Comparison of ENCODE assay signal across 16 mouse cellular contexts in genomic region chr2:25106045-25106444, GRCm38 (mm10). TPM values are rescaled to one million over a fixed set of nuclear protein-coding genes. Genes with fewer than 3 reads are reported as not detected.
DNase-seq lines count a peak whose midpoint lies in the region; ATAC-seq and TF ChIP-seq lines count a peak whose summit lies in the region.
"Had no signal": no experiment of that assay in that cellular context is flagged by ENCODE, and none has a peak within 500 bp of the region (broad histone marks: within the 10 kb centered on the region; RNA-seq: fewer than 3 reads in every experiment).

No protein-coding gene starts in this region.

- ATAC-seq in heart, embryonic 15.5 days (replicated peaks; ENCODE audit: insufficient number of reproducible peaks, insufficient read depth, low FRiP score, low read depth) = peak; percentile 56; the same call in 1 of the 2 replicates
- ATAC-seq in liver, postnatal 0 days = peak; percentile 60
- ATAC-seq: midbrain, embryonic 16.5 days had no signal

- TF ChIP-seq RAD21 in MEL (IDR thresholded peaks at IDR 0.05; ENCODE audit: low read depth, low read length) = no peak

- TF ChIP-seq CTCF in gastrocnemius, adult 2 months (IDR thresholded peaks at IDR 0.05) = no peak
- TF ChIP-seq CTCF in MEL (IDR thresholded peaks at IDR 0.05 in 2 of 3, conservative IDR thresholded peaks at IDR 0.05 in 1 of 3; ENCODE audit: control insufficient read depth in 1 of 3, insufficient read depth in 1 of 3, low read depth in 2 of 3, low read length in 3 of 3, poor library complexity in 1 of 3, severe bottlenecking in 1 of 3) = no peak
- TF ChIP-seq CTCF in liver, postnatal 0 days (IDR thresholded peaks at IDR 0.05; ENCODE audit: low read depth) = no peak

- H3K4me1 ChIP-seq in MEL (ENCODE audit: control insufficient read depth in 1 of 2, insufficient read depth in 2 of 2, low read length in 2 of 2) = peaks cover 22 to 31% of the 10 kb centered on the region in 2 experiments
- peaks cover 24% of the 10 kb centered on the region for H3K4me1 ChIP-seq in heart, embryonic 15.5 days (replicated peaks)
- H3K4me1 ChIP-seq in liver, postnatal 0 days (ENCODE audit: insufficient read depth) = peaks cover 18% of the 10 kb centered on the region
- H3K4me1 ChIP-seq: limb, embryonic 15.5 days had no signal

- 29% methylated on average over 3 of the region's 3 CpGs for WGBS in heart, embryonic 15.5 days
- 37% methylated on average over 3 of the region's 3 CpGs for WGBS in liver, postnatal 0 days (ENCODE audit: insufficient replicate concordance)

- TF ChIP-seq POLR2A in MEL (IDR thresholded peaks at IDR 0.05; ENCODE audit: control insufficient read depth in 1 of 2, insufficient read depth in 1 of 2, low read depth in 1 of 2, low read length in 2 of 2, poor library complexity in 1 of 2) = no peak

- H3K9me3 ChIP-seq in MEL (replicated peaks; ENCODE audit: insufficient read depth, low read length) = no peaks in the 10 kb centered on the region
- no peaks in the 10 kb centered on the region for H3K9me3 ChIP-seq in heart, embryonic 15.5 days (replicated peaks)
- no peaks in the 10 kb centered on the region for H3K9me3 ChIP-seq in liver, postnatal 0 days (ENCODE audit: low read length)
- H3K9me3 ChIP-seq: limb, embryonic 15.5 days had no signal

- H3K4me2 ChIP-seq in heart, embryonic 15.5 days = no peak overlapping the region
- no peak overlapping the region for H3K4me2 ChIP-seq in liver, postnatal 0 days (ENCODE audit: low read depth, low read length)
- H3K4me2 ChIP-seq: limb, embryonic 15.5 days had no signal

- intact Hi-C loops in gastrocnemius, adult 2 months (cut with DNase I) = no loop called here

- TF ChIP-seq EP300 in MEL (IDR thresholded peaks at IDR 0.05; ENCODE audit: low read depth in 1 of 2, low read length in 2 of 2) = peak; percentile 61 to 76
- TF ChIP-seq EP300 in liver, postnatal 0 days (IDR thresholded peaks at IDR 0.05; ENCODE audit: low read depth) = peak; percentile 54

- no peak for DNase-seq in gastrocnemius, adult 2 months
- DNase-seq in gastrocnemius, postnatal 10 days = no peak
- peak; percentile 69 for DNase-seq in MEL (ENCODE audit: low read depth, low spot score)
- no peak for DNase-seq in liver, postnatal 0 days
- DNase-seq in layer of hippocampus, postnatal 10 days (ENCODE audit: low spot score in 2 of 2) = no peak
- DNase-seq in adrenal gland, adult 2 months = no peak
- no peak for DNase-seq in kidney, postnatal 4 days
- DNase-seq: cerebellum, adult 11-12 months; kidney, postnatal 25 days; thymus, adult 18-20 months had no signal

- H3K27me3 ChIP-seq in MEL (ENCODE audit: control insufficient read depth in 1 of 2, insufficient read depth in 2 of 2, low read length in 2 of 2) = no peaks in the 10 kb centered on the region
- H3K27me3 ChIP-seq in heart, embryonic 15.5 days = no peaks in the 10 kb centered on the region
- H3K27me3 ChIP-seq in liver, postnatal 0 days (ENCODE audit: insufficient read depth, low read length) = no peaks in the 10 kb centered on the region
- H3K27me3 ChIP-seq: limb, embryonic 15.5 days had no signal

- peak overlapping the region; percentile 28; the same call in 1 of the 2 replicates for H3K27ac ChIP-seq in gastrocnemius, adult 2 months
- H3K27ac ChIP-seq in MEL (ENCODE audit: control insufficient read depth, low read depth, low read length) = peak overlapping the region; percentile 80
- H3K27ac ChIP-seq in heart, embryonic 15.5 days = peak overlapping the region; percentile 70
- H3K27ac ChIP-seq in liver, postnatal 0 days (ENCODE audit: low read depth) = 0 out of 2 replicates have a peak overlapping the region, but pooled peaks have one; percentile 35
- H3K27ac ChIP-seq: limb, embryonic 15.5 days had no signal

- no peak overlapping the region for H3K4me3 ChIP-seq in gastrocnemius, adult 2 months
- no peak overlapping the region for H3K4me3 ChIP-seq in MEL (ENCODE audit: control insufficient read depth in 1 of 2, insufficient read depth in 1 of 2, low read depth in 2 of 2, low read length in 2 of 2)
- H3K4me3 ChIP-seq in heart, embryonic 15.5 days = no peak overlapping the region
- H3K4me3 ChIP-seq in liver, postnatal 0 days (ENCODE audit: low read depth, low read length) = no peak overlapping the region
- H3K4me3 ChIP-seq: limb, embryonic 15.5 days had no signal

- peak overlapping the region; percentile 45 for H3K9ac ChIP-seq in MEL (ENCODE audit: control insufficient read depth, low read depth, low read length, poor library complexity, severe bottlenecking)
- H3K9ac ChIP-seq in heart, embryonic 15.5 days = no peak overlapping the region
- no peak overlapping the region; the same call in 1 of the 2 replicates for H3K9ac ChIP-seq in liver, postnatal 0 days (replicated peaks)
- H3K9ac ChIP-seq: limb, embryonic 15.5 days had no signal

- peaks cover 0 to 31% of the 10 kb centered on the region in 2 experiments; a peak in 2 of 4 replicates for H3K36me3 ChIP-seq in MEL (ENCODE audit: control insufficient read depth in 1 of 2, insufficient read depth in 2 of 2, low read length in 2 of 2)
- H3K36me3 ChIP-seq in heart, embryonic 15.5 days = no peaks in the 10 kb centered on the region
- no peaks in the 10 kb centered on the region for H3K36me3 ChIP-seq in liver, postnatal 0 days (replicated peaks; ENCODE audit: insufficient read depth, low read length)
- H3K36me3 ChIP-seq: limb, embryonic 15.5 days had no signal

- no peaks in the 10 kb centered on the region; the same call in 1 of the 2 replicates for H3K79me2 ChIP-seq in MEL (ENCODE audit: control insufficient read depth, insufficient read depth, low read length, poor library complexity)

TF ChIP-seq in MEL, 35 proteins besides CTCF, POLR2A, EP300 and RAD21 (continues in another document):
- TF ChIP-seq ZMIZ1 (IDR thresholded peaks at IDR 0.05; ENCODE audit: low read depth, low read length) (no peak), POLR2AphosphoS2 (IDR thresholded peaks at IDR 0.05; ENCODE audit: low read length) (no peak), USF2 (IDR thresholded peaks at IDR 0.05; ENCODE audit: borderline replicate concordance in 1 of 2, insufficient read depth in 1 of 2, low read depth in 1 of 2, low read length in 2 of 2) (no peak), GATA1 (IDR thresholded peaks at IDR 0.05; ENCODE audit: low read depth, low read length) (peak; percentile 72), GABPA (IDR thresholded peaks at IDR 0.05; ENCODE audit: low read depth, low read length) (no peak), ZKSCAN1 (IDR thresholded peaks at IDR 0.05; ENCODE audit: low read depth, low read length) (no peak), USF1 (IDR thresholded peaks at IDR 0.05; ENCODE audit: low read depth, low read length) (no peak), CHD2 (IDR thresholded peaks at IDR 0.05; ENCODE audit: low read length) (no peak), TCF12 (IDR thresholded peaks at IDR 0.05; ENCODE audit: low read depth, low read length) (peak; percentile 78), MYC (IDR thresholded peaks at IDR 0.05; ENCODE audit: low read depth, low read length) (no peak), SIN3A (IDR thresholded peaks at IDR 0.05; ENCODE audit: low read length) (no peak), MEF2A (IDR thresholded peaks at IDR 0.05; ENCODE audit: extremely low read depth, insufficient replicate concordance, low read depth, low read length, poor library complexity, severe bottlenecking) (no peak), KAT2A (conservative IDR thresholded peaks at IDR 0.05; ENCODE audit: low read depth, low read length) (no peak), RCOR1 (IDR thresholded peaks at IDR 0.05; ENCODE audit: low read depth, low read length) (peak; percentile 27; the same call in 1 of the 2 replicates), TAL1 (IDR thresholded peaks at IDR 0.05; ENCODE audit: low read length) (peak; percentile 72), POLR2AphosphoS5 (IDR thresholded peaks at IDR 0.05; ENCODE audit: borderline replicate concordance, low read depth, low read length) (no peak), ETS1 (IDR thresholded peaks at IDR 0.05; ENCODE audit: low read depth, low read length) (peak; percentile 55), NRF1 (IDR thresholded peaks at IDR 0.05; ENCODE audit: insufficient read depth, low read depth, low read length, poor library complexity, severe bottlenecking) (no peak)

RNA-seq across cellular contexts. Expression of gene Noxa1, which starts 11.1 kb away (rescaled TPM):
- not detected for total RNA-seq in gastrocnemius, adult 2 months (2021)
- not detected for total RNA-seq in gastrocnemius, postnatal 10 days (2021)
- 0.08 TPM in 1 of 2 replicates, not detected in the other for total RNA-seq in MEL (2012; rRNA removed)
- under 1 TPM in 1 of 2 experiments, not detected in 1; 0.10 TPM for polyA plus RNA-seq in MEL (2012; ENCODE audit: insufficient read depth in 1 of 2, insufficient read length in 2 of 2, low read depth in 1 of 2, low replicate concordance in 2 of 2, missing spikeins in 1 of 2)
- polyA plus RNA-seq in heart, embryonic 15.5 days (2015; fragmentation: Nextera tagmentation; extraction: Ambion mirVana) = 0.15 and 0.16 TPM in 2 replicates
- polyA plus RNA-seq in liver, postnatal 0 days (2015; fragmentation: Nextera tagmentation; extraction: Ambion mirVana) = 0.52 and 0.59 TPM in 2 replicates
- total RNA-seq in layer of hippocampus, postnatal 10 days (2021) = not detected
- not detected for total RNA-seq in adrenal gland, adult 2 months (2021)
- polyA plus RNA-seq in adrenal gland, adult 2 months (2012; rRNA removed) = not detected in 2 replicates
- total RNA-seq: granulocyte monocyte progenitor cell, adult 5-6 weeks; left cerebral cortex, adult 8-10 months had no signal
- polyA plus RNA-seq: midbrain, embryonic 16.5 days; neural tube, embryonic 14.5 days had no signal

RNA-seq across cellular contexts. Expression of gene Entpd8, which starts 25.9 kb away (rescaled TPM):
- total RNA-seq in gastrocnemius, adult 2 months (2021) = not detected
- total RNA-seq in gastrocnemius, postnatal 10 days (2021) = not detected
- total RNA-seq in MEL (2012; rRNA removed) = not detected in 2 replicates
- polyA plus RNA-seq in MEL (2012; ENCODE audit: insufficient read depth in 1 of 2, insufficient read length in 2 of 2, low read depth in 1 of 2, low replicate concordance in 2 of 2, missing spikeins in 1 of 2) = not detected
- polyA plus RNA-seq in heart, embryonic 15.5 days (2015; fragmentation: Nextera tagmentation; extraction: Ambion mirVana) = not detected in 2 replicates
- polyA plus RNA-seq in liver, postnatal 0 days (2015; fragmentation: Nextera tagmentation; extraction: Ambion mirVana) = 23.8 and 25.9 TPM in 2 replicates
- not detected for total RNA-seq in layer of hippocampus, postnatal 10 days (2021)
- under 1 TPM in 1 of 2 experiments, not detected in 1; 0.40 TPM for total RNA-seq in adrenal gland, adult 2 months (2021)
- polyA plus RNA-seq in adrenal gland, adult 2 months (2012; rRNA removed) = 0.08 and 0.11 TPM in 2 replicates
- total RNA-seq: granulocyte monocyte progenitor cell, adult 5-6 weeks; left cerebral cortex, adult 8-10 months had no signal
- polyA plus RNA-seq: limb, embryonic 15.5 days; midbrain, embryonic 16.5 days had no signal

RNA-seq across cellular contexts. Expression of gene Nsmf, which starts 51.9 kb away (rescaled TPM):
- total RNA-seq in gastrocnemius, adult 2 months (2021) = 10 to 100 TPM in 1 of 2 experiments, 1 to 10 TPM in 1; 6.9 to 15.0 TPM
- total RNA-seq in gastrocnemius, postnatal 10 days (2021) = 10 to 100 TPM; 25.8 to 36.1 TPM
- total RNA-seq in MEL (2012; rRNA removed) = 10.9 and 13.3 TPM in 2 replicates
- polyA plus RNA-seq in MEL (2012; ENCODE audit: insufficient read depth in 1 of 2, insufficient read length in 2 of 2, low read depth in 1 of 2, low replicate concordance in 2 of 2, missing spikeins in 1 of 2) = 10 to 100 TPM in 1 of 2 experiments, not detected in 1; 25.8 TPM
- 55.9 and 68.2 TPM in 2 replicates for polyA plus RNA-seq in heart, embryonic 15.5 days (2015; fragmentation: Nextera tagmentation; extraction: Ambion mirVana)
- 29.0 and 32.1 TPM in 2 replicates for polyA plus RNA-seq in liver, postnatal 0 days (2015; fragmentation: Nextera tagmentation; extraction: Ambion mirVana)
- total RNA-seq in layer of hippocampus, postnatal 10 days (2021) = 100 to 1,000 TPM; 793 to 858 TPM
- 10 to 100 TPM; 32.8 to 52.9 TPM for total RNA-seq in adrenal gland, adult 2 months (2021)
- polyA plus RNA-seq in adrenal gland, adult 2 months (2012; rRNA removed) = 99.9 and 113 TPM in 2 replicates

Comparison
In these comparisons a context has a peak if more than half of its experiments do, and no peak if none do; other contexts are left out.
1. H3K27ac ChIP-seq: peak in every context shown above with its lines; median percentile 80 in MEL; 70 in heart, embryonic 15.5 days; 35 in liver, postnatal 0 days; 28 in gastrocnemius, adult 2 months.
2. RNA of gene Nsmf, which starts 51.9 kb away (total RNA-seq): 793 to 858 TPM in layer of hippocampus, postnatal 10 days; 32.8 to 52.9 TPM in adrenal gland, adult 2 months, 25.8 to 36.1 TPM in gastrocnemius, postnatal 10 days, 6.9 to 15.0 TPM in gastrocnemius, adult 2 months and 10.9 to 13.3 TPM in MEL; every median in the first group is over 10 times any median in the second.